Mouse (Mus musculus) embryonic stem cell, embryonic (primary cell): ENCODE measurements around the gene Homer3.

Experiments used
- CTCF ChIA-PET, 4 experiments: fragments of 300-600 bp in 2 of 4; fragments of 350-600 bp in 2 of 4; sonication (Branson Sonifier 250); formaldehyde crosslinking; loops; one replicate each; lab custom pipeline; 2022; ENCODE audit warnings: inconsistent platforms in 2 of 4; lab: Charles Lee
- POLR2A ChIA-PET, 4 experiments: fragments of 300-600 bp in 2 of 4; fragments of 350-600 bp in 2 of 4; sonication (Branson Sonifier 250); formaldehyde crosslinking; loops; one replicate each; lab custom pipeline; 2022; ENCODE audit warnings: antibody characterized with exemption in 4 of 4, inconsistent platforms in 1 of 4; lab: Charles Lee

Gene Homer3

DNA sequence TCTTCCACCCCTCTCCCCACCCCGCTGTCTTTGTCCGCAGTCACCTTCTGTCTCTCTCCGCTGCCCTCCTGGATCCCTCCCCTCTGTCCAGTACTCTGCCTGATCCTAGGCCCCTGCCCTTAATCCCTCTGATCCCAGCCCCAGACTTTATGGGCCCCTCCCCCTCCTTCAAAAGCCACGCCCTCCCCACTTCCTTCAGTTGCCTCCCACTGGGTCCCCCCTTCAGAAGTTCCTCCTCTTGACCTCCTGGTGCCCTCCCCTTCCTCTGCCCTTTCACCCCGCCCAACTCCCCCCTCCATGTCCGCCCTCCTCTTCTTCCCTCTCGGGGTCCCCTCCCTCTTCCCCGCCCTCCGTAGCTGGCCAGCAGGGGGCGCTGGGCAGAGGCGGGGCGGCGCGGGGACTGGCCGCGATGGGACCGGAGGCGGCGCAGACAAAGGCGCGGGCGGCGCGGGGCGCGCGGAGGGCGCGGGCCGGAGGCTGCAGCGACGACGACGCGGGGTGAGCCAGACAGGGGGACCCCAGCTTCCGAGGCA lies at the start of gene Homer3:
Gene Homer3, plus strand, starts transcription at position 225 of the 533 bp plus-strand sequence.
- ChIA-PET POLR2A (interaction anchor here (0.6 to 14.3 kb wide), 41 partner anchors 9 to 619 kb away, joined by 3 to 118 read pairs (median 4); partner anchors contain the start of genes Slc25a42 (in 2 of the 4), Upf1 (in 2 of the 4), Rex1bd (in 1 of the 4) and Tm6sf2 (in 1 of the 4)), CTCF (interaction anchor here (0.6 to 3.0 kb wide), 29 partner anchors 9 to 1049 kb away, joined by 3 to 15 read pairs (median 4); partner anchors contain the start of genes Cers1 (in 1 of the 4), Comp (in 1 of the 4), Cope (in 1 of the 4) and Ddx49 (in 1 of the 4))

- ChIA-PET CTCF (no interaction called here), POLR2A (interaction anchor here in 1 of 4 experiments (0.6 to 1.3 kb wide), 4 partner anchors 21 to 102 kb away, joined by 3 to 5 read pairs (median 3); partner anchors contain the start of genes Cope, Ddx49 and Slc25a42)
Measured at GRCm38 (mm10) chr8:70233606-70234005, 49.0 kb upstream of the Homer3 start.

DNA sequence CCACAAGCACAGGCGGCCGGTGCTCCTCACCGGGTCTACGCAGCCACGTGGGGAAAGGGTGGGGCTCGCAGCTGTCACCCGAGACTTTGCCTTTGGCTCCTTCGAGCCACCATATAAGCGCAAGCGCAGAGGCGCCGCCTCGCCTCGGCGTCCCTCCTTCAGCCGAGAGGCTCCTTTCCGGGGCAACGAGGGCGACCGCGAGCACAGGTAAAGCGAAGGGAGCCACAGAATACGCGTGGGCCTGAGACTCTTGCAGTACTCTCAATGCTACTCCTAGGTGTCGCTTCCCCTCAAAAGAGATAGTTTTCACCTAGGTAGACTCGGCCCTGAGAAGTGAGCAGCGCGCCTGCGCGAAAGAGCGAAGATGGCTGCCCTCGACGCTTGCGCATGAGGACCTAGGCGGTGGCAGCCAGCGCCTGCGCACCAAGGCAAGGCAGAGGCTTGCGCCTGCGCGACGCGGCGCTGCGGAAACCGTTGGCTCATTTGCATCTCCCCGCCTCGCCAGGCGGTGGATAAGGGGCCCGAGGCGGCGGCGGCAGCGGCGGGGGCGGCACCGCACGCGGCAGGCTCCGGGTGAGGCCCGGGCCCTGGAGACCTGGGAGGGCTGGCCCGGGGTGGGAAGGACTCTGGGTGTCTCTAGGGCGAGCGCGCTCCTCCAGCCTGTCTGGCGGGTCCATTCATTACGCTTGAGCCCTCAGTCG lies 48.4 kb upstream of the Homer3 start, which contains the start of the genes Sugp2 and Armc6:
Gene Sugp2, plus strand, starts transcription at position 147 of the 701 bp plus-strand sequence.
Gene Armc6, minus strand, starts transcription at position 387 of the 701 bp plus-strand sequence.
- CTCF ChIA-PET: no interaction called here
- POLR2A ChIA-PET: interaction anchor here in 2 of 4 experiments (0.6 to 3.3 kb wide), 7 partner anchors 22 to 118 kb away, joined by 3 to 22 read pairs (median 3); partner anchors contain the start of genes Cope (in 1 of the 2), Ddx49 (in 1 of the 2), Slc25a42 (in 1 of the 2) and Upf1 (in 1 of the 2)

DNA sequence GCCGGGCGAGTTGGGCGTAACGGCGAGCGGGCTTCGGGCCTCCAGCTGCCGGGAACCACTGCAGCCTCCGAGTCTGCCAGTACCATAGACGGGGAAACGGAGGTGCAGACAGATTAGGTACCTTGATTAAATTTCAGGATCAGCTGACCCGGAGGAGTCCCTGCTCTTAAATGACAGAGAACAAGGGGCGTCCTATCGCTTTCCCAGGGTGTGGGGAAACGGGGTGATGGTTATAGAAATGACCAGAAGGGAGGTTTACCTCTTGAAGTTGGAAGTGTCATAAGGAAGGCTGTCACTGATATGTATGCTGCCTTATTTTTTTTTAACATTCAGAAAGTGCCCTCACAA lies 47.9 kb upstream of the Homer3 start:
- ChIA-PET POLR2A (interaction anchor here in 2 of 4 experiments (0.9 to 3.3 kb wide), 5 partner anchors 22 to 118 kb away, joined by 3 to 22 read pairs (median 3); partner anchors contain the start of genes Cope (in 1 of the 2), Ddx49 (in 1 of the 2), Slc25a42 (in 1 of the 2) and Upf1 (in 1 of the 2)), CTCF (no interaction called here)

- ChIA-PET CTCF (no interaction called here), POLR2A (interaction anchor here in 2 of 4 experiments (0.8 to 3.3 kb wide), 7 partner anchors 8 to 108 kb away, joined by 3 to 22 read pairs (median 4); partner anchors contain the start of gene Slc25a42 (in 1 of the 2))
Measured at GRCm38 (mm10) chr8:70237842-70238241, 44.8 kb upstream of the Homer3 start.

- POLR2A ChIA-PET: interaction anchor here in 3 of 4 experiments (0.6 to 1.7 kb wide), 6 partner anchors 12 to 1022 kb away, joined by 3 to 8 read pairs (median 5); partner anchors contain the start of gene Slc25a42 (in 2 of the 3)
- CTCF ChIA-PET: interaction anchor here in 1 of 4 experiments (0.8 kb wide), 1 partner anchor 228 kb away, joined by 4 read pairs; no protein-coding TSS in a partner anchor
Measured at GRCm38 (mm10) chr8:70240642-70241041, 42.0 kb upstream of the Homer3 start.

DNA sequence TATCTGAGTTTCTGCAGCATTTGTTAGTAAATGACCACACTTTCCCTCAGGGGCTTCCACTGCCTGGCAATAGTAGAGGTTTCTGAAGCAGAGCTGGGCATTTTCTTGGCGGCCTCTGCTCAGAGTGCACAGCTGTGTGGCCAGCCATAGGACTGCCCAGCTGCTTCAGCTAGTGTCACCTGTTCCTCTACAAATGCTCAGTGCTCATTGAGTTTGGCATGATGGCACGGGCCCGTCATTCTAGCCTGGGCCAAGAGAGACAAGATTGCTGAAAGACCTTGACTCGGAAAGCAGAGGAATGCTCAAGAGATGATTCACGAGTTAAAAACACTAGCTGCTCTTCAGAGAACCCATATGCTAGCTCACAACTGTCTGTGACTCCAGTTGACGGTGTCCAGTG lies 36.0 kb upstream of the Homer3 start:
- CTCF ChIA-PET: no interaction called here

DNA sequence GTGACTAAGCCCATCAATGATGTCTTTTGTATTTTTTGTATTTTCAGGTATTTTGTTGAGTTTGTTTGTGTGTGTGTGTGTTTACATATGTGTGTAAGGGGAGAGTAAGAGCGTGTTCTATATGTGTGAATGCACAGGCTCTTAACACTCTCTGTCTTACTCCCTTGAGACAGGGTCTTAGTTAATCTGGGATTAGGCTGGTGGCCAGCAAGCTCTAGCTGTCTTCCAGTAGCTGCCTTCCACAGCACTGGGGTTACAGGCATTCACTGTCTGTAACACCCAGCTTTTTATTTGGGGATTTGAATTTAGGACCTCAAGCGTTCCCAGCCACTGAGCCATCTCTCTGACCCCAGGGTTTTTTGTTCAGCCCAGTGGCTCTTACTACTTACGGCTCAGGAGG lies 34.8 kb upstream of the Homer3 start:
- ChIA-PET POLR2A (interaction anchor here in 3 of 4 experiments (0.6 to 1.5 kb wide), 5 partner anchors 10 to 84 kb away, joined by 3 to 10 read pairs (median 3); no protein-coding TSS in a partner anchor), CTCF (no interaction called here)

More for the DNA sequence above, 36.0 kb upstream of the Homer3 start:
- POLR2A ChIA-PET: interaction anchor here in 3 of 4 experiments (0.6 to 1.7 kb wide), 7 partner anchors 8 to 176 kb away, joined by 3 to 9 read pairs (median 4); no protein-coding TSS in a partner anchor

DNA sequence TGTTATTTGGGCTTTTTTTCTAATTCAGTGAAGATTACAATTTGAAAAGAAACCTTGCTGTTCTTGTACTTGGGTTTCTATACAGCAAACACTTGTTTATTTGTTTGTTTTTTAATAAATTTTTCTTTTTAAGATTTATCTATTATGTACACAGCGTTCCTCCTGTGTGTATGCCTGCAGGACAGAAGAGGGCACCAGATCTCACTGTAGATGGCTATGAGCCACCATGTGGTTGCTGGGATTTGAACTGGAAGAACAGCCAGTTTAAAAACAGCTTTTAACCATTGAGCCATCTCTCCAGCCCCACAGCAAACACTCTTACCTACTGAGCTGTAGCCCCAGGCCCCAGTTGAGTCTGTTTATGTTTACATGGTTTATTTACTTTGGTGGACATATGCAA lies 28.0 kb upstream of the Homer3 start:
- POLR2A ChIA-PET: interaction anchor here in 1 of 4 experiments (0.6 to 1.7 kb wide), 3 partner anchors 12 to 276 kb away, joined by 4 to 5 read pairs (median 4); no protein-coding TSS in a partner anchor
- CTCF ChIA-PET: interaction anchor here in 1 of 4 experiments (1.0 to 1.4 kb wide), 3 partner anchors 13 to 54 kb away, joined by 3 read pairs; no protein-coding TSS in a partner anchor

GRCm38 (mm10) chr8:70257456-70257855 lies 25.2 kb upstream of the Homer3 start:
- CTCF ChIA-PET: interaction anchor here in 2 of 4 experiments (0.6 to 2.1 kb wide), 4 partner anchors 12 to 262 kb away, joined by 3 to 7 read pairs (median 3); no protein-coding TSS in a partner anchor

DNA sequence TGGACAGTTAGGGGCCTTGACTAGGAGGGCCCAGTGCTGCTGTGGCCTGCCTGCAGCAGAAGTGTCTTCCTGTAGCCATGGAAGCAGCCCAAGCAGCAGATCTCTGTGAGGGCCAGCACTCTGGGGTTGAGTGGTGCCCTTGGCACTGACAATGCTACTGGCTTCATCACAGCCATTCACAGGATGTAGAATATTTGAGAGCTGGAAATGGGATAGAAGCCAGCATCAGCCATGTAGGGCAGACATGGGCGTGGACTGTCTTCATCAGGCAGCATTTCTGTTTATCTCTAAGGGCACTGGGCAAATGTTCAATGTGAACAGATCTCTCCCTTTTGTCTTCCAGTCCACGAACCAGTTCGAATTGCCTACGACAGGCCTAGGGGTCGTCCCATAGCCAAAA lies 24.0 kb upstream of the Homer3 start:
- POLR2A ChIA-PET: interaction anchor here in 3 of 4 experiments (0.5 to 2.8 kb wide), 11 partner anchors 8 to 512 kb away, joined by 3 to 9 read pairs (median 3); no protein-coding TSS in a partner anchor
- CTCF ChIA-PET: interaction anchor here in 2 of 4 experiments (0.5 to 2.1 kb wide), 6 partner anchors 11 to 1050 kb away, joined by 3 to 7 read pairs (median 4); partner anchors contain the start of gene Zfp930 (in 1 of the 2)

More at GRCm38 (mm10) chr8:70257456-70257855, 25.2 kb upstream of the Homer3 start:
- POLR2A ChIA-PET: interaction anchor here in 2 of 4 experiments (0.9 to 2.8 kb wide), 12 partner anchors 9 to 45 kb away, joined by 3 to 9 read pairs (median 4); no protein-coding TSS in a partner anchor

DNA sequence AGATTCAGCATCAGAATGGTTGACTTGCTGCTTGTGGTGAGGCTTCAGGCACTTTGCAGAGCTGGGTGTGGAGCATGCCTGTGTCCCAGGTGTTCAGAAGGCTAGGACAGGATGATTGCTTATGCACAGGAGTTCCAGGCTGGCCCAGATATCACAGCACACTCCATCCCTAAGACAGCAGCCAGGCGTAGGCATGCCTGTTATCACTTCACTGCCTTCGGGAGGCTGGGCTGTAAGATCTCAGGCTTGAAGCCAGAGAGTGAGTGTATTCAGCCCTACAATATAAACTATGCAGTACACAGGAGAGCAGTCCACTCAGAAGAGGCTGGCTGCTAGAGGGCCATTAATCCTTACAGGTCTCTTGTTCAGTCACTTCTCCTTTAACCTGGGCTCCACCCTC lies 23.6 kb upstream of the Homer3 start:
- ChIA-PET POLR2A (interaction anchor here in 3 of 4 experiments (0.7 to 2.8 kb wide), 8 partner anchors 10 to 93 kb away, joined by 3 to 9 read pairs (median 4); no protein-coding TSS in a partner anchor), CTCF (interaction anchor here in 1 of 4 experiments (0.8 to 2.1 kb wide), 3 partner anchors 10 to 72 kb away, joined by 3 to 7 read pairs (median 4); no protein-coding TSS in a partner anchor)

GRCm38 (mm10) chr8:70267674-70268073 lies 15.0 kb upstream of the Homer3 start:
- ChIA-PET CTCF (interaction anchor here (0.7 to 3.5 kb wide), 7 partner anchors 11 to 314 kb away, joined by 3 to 15 read pairs (median 3); partner anchors contain the start of gene Homer3 (in 2 of the 4)), POLR2A (interaction anchor here in 2 of 4 experiments (0.7 to 6.6 kb wide), 11 partner anchors 10 to 258 kb away, joined by 3 to 118 read pairs (median 4); partner anchors contain the start of genes Homer3 (in 1 of the 2) and Tmem161a (in 1 of the 2))

DNA sequence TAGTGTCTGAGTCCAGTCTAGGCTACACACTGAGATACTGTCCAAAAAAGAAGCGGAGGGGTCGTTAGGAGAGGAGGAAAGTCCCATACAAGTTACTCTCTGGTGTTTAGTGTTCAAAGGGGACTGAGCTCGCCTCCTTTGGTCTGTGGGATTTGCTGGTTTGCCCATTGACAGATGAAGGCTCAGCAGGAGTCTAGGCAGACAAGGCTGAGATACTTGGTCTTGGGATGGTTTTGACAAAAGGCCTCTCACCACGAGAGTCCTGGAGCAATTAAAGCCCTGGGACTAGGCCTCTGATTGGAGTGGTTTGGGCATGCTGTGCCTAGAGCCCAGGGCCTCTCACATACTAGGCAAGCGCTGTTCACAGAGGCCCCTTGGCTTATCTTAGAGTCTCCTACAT lies 14.3 kb upstream of the Homer3 start:
- POLR2A ChIA-PET: interaction anchor here in 3 of 4 experiments (0.8 to 7.0 kb wide), 13 partner anchors 10 to 96 kb away, joined by 3 to 118 read pairs (median 5); partner anchors contain the start of genes Homer3 (in 2 of the 3) and Tmem161a (in 1 of the 3)
- CTCF ChIA-PET: interaction anchor here (0.7 to 3.5 kb wide), 14 partner anchors 10 to 313 kb away, joined by 3 to 15 read pairs (median 4); partner anchors contain the start of gene Homer3 (in 4 of the 4)

- ChIA-PET POLR2A (interaction anchor here (0.6 to 7.0 kb wide), 30 partner anchors 11 to 292 kb away, joined by 3 to 118 read pairs (median 4); partner anchors contain the start of genes Homer3 (in 2 of the 4), Slc25a42 (in 2 of the 4), Upf1 (in 2 of the 4) and Tmem161a (in 1 of the 4)), CTCF (interaction anchor here (0.6 to 3.5 kb wide), 36 partner anchors 8 to 432 kb away, joined by 3 to 15 read pairs (median 4); partner anchors contain the start of gene Homer3 (in 4 of the 4))
Measured at GRCm38 (mm10) chr8:70268799-70269565, 13.6 kb upstream of the Homer3 start.

- POLR2A ChIA-PET: interaction anchor here (0.5 to 7.0 kb wide), 39 partner anchors 8 to 426 kb away, joined by 3 to 88 read pairs (median 4); partner anchors contain the start of genes Homer3 (in 3 of the 4), Jund (in 2 of the 4), Slc25a42 (in 2 of the 4) and Upf1 (in 2 of the 4)
Measured at GRCm38 (mm10) chr8:70272949-70273348, 9.7 kb upstream of the Homer3 start.

More at GRCm38 (mm10) chr8:70272949-70273348, 9.7 kb upstream of the Homer3 start:
- CTCF ChIA-PET: interaction anchor here in 3 of 4 experiments (0.5 to 1.7 kb wide), 5 partner anchors 9 to 88 kb away, joined by 3 to 7 read pairs (median 3); partner anchors contain the start of gene Homer3 (in 1 of the 3)
